Mouse (Mus musculus) heart, postnatal 0 days (tissue): ENCODE measurements around the gene Serpinb6d. TPM values are rescaled to one million over a fixed set of nuclear protein-coding genes. Genes with fewer than 3 reads are reported as not detected.

Experiments used
- ATAC-seq: fragments of 200-750 bp; cut with Nextera tagmentation; 2 replicates; pipeline ENCODE4 v1.8.0; 2017; ENCODE audit warnings: low read depth, moderate number of reproducible peaks, moderate library complexity; ENCODE audit not compliant: insufficient read depth
- DNase-seq: peaks from one replicate; pipeline ENCODE4 v3.0.0-alpha.2; 2016; ENCODE audit warnings: low spot score
- H3K27ac ChIP-seq: fragments of 300-500 bp; sonication (generic); 2 replicates; pipeline ENCODE4 v1.5.1; 2014; ENCODE audit warnings: low read depth, mild to moderate bottlenecking
- H3K27me3 ChIP-seq: fragments of 300-500 bp; sonication (generic); 2 replicates; pipeline ENCODE4 v1.6.1; 2014; ENCODE audit warnings: low read length, mixed read lengths; ENCODE audit not compliant: control insufficient read depth, insufficient read depth
- H3K36me3 ChIP-seq: fragments of 300-500 bp; sonication (generic); replicated peaks from 2 replicates; pipeline ENCODE4 v1.6.1; 2014; ENCODE audit warnings: low read length, mixed read lengths; ENCODE audit not compliant: control insufficient read depth, insufficient read depth
- H3K4me1 ChIP-seq: fragments of 300-500 bp; sonication (generic); 2 replicates; pipeline ENCODE4 v1.6.1; 2014; ENCODE audit warnings: antibody characterized with exemption; ENCODE audit not compliant: control insufficient read depth, insufficient read depth
- H3K4me2 ChIP-seq: fragments of 300-500 bp; sonication (generic); 2 replicates; pipeline ENCODE4 v1.6.1; 2014; ENCODE audit warnings: low read depth, mild to moderate bottlenecking, low read length, moderate library complexity
- H3K4me3 ChIP-seq: fragments of 300-500 bp; sonication (generic); 2 replicates; pipeline ENCODE4 v1.5.1; 2014; ENCODE audit warnings: low read depth, low read length
- H3K9ac ChIP-seq: fragments of 300-500 bp; sonication (generic); replicated peaks from 2 replicates; pipeline ENCODE4 v1.6.1; 2014; ENCODE audit warnings: low read depth, low read length, mixed read lengths
- H3K9me3 ChIP-seq: fragments of 300-500 bp; sonication (generic); replicated peaks from 2 replicates; pipeline ENCODE4 v1.6.1; 2016; ENCODE audit warnings: low read length; ENCODE audit not compliant: control insufficient read depth
- CTCF ChIP-seq: IDR thresholded peaks from 2 replicates; pipeline ENCODE4 v1.5.1; 2016; ENCODE audit warnings: antibody characterized with exemption, control low read depth, low read depth
- EP300 ChIP-seq: IDR thresholded peaks from 2 replicates; pipeline ENCODE4 v1.6.1; 2016; ENCODE audit warnings: antibody characterized with exemption, low read depth
- WGBS: fragments of 180-500 bp; shearing (Covaris S2); extraction: QIAGEN DNeasy Blood & Tissue Kit; methylation state at CpG from one replicate; pipeline ENCODE4 v1.1.7; 2014; 5-methylcytosine and 5-hydroxymethylcytosine counted together
- polyA plus RNA-seq: library from polyadenylated mRNA; unstranded; fragments of >200 nt; fragmentation: Nextera tagmentation; extraction: Ambion mirVana; gene quantifications from 2 replicates; pipeline ENCODE4 v1.2.1, GENCODE M21; 2015
- total RNA-seq: library from RNA; depleted of rRNA; stranded (reverse); fragments of >200 nt; gene quantifications from 2 replicates; pipeline ENCODE4 v1.2.3, GENCODE M21; 2014; ENCODE audit warnings: low replicate concordance; rRNA removed

Gene Serpinb6d
- total RNA-seq (not detected in 2 replicates), polyA plus RNA-seq (not detected in 2 replicates)

DNA sequence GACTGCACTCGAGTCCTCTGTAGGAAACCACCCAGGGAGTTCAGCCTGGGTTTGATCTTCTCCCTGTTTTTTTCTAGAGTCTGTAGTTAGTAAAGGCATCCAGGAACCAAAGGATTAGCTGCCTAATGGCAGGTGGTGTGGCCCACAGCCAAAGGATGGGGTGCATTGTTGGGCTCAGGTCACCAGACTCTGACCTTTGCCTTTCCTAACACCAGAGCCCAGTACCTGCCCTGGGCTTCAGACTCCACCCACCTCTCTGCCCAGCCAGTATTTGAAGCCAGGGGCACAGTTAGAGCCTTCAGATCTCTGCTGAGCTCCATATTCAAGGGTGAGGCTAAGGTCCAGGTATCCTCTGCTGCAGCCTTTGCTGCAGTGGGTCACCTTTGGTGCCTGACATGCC, at the start of gene Serpinb6d:
Gene Serpinb6d, plus strand, starts transcription at position 301 of the 400 bp plus-strand sequence.
- Histone ChIP-seq H3K27ac (no peak within 1 kb of the TSS), H3K4me3 (no peak within 1 kb of the TSS), H3K36me3 (no peaks in the 10 kb centered on the region), H3K4me1 (no peaks in the 10 kb centered on the region), H3K4me2 (no peak within 1 kb of the TSS), H3K9me3 (no peaks in the 10 kb centered on the region; the same call in 1 of the 2 replicates), H3K9ac (no peak within 1 kb of the TSS), H3K27me3 (no peaks in the 10 kb centered on the region)
- DNase-seq, result no peak
- 44% methylated on average over 1 of the region's 1 CpGs for WGBS
- TF ChIP-seq EP300 (no peak), CTCF (no peak)
- ATAC-seq, result no peak

DNA sequence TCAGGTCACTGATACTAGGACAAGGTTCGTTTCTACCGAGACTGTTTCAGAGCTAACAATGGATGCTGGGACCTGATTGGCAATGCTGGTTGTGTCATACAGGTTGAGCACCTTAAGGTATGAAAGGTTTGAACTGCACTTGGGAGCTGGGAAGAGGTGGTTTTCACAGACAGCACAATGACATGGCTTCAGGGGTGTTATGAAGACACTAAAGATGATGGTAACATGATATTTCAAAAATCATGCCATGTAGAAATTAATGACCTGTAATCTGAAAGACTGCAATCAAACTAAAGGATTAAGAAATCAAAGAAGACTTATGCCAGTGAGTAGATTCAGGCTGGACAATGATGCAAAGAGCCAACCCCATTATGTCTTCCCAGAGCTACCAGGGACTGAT, 38.3 kb upstream of the Serpinb6d start:
- Histone ChIP-seq H3K27ac (no peak overlapping the region), H3K4me2 (no peak overlapping the region), H3K4me1 (no peaks in the 10 kb centered on the region), H3K27me3 (no peaks in the 10 kb centered on the region), H3K36me3 (no peaks in the 10 kb centered on the region), H3K9me3 (peaks cover 6% of the 10 kb centered on the region; the same call in 1 of the 2 replicates), H3K9ac (no peak overlapping the region), H3K4me3 (no peak overlapping the region)
- ATAC-seq, result no peak
- TF ChIP-seq CTCF (no peak), EP300 (no peak)
- DNase-seq, result no peak
- WGBS, result 81% methylated on average over 2 of the region's 2 CpGs

GRCm38 (mm10) chr13:33642540-33642939, 18.7 kb upstream of the Serpinb6d start:
- TF ChIP-seq CTCF (no peak), EP300 (no peak)
- WGBS, result 52% methylated on average over 2 of the region's 2 CpGs

GRCm38 (mm10) chr13:33662550-33662949, 1.3 kb downstream of the Serpinb6d start:
- Histone ChIP-seq H3K9me3 (no peaks in the 10 kb centered on the region; the same call in 1 of the 2 replicates), H3K9ac (no peak overlapping the region), H3K27ac (no peak overlapping the region), H3K36me3 (no peaks in the 10 kb centered on the region), H3K4me1 (no peaks in the 10 kb centered on the region), H3K4me2 (no peak overlapping the region), H3K4me3 (no peak overlapping the region), H3K27me3 (no peaks in the 10 kb centered on the region)
- TF ChIP-seq CTCF (no peak), EP300 (no peak)
- DNase-seq (no peak), ATAC-seq (no peak)

More at GRCm38 (mm10) chr13:33642540-33642939, 18.7 kb upstream of the Serpinb6d start:
- DNase-seq, result no peak
- no peak overlapping the region for H3K4me3 ChIP-seq
- no peaks in the 10 kb centered on the region for H3K27me3 ChIP-seq
- ATAC-seq, result no peak
- H3K9me3 ChIP-seq, result peaks cover 2% of the 10 kb centered on the region; the same call in 1 of the 2 replicates
- no peaks in the 10 kb centered on the region for H3K36me3 ChIP-seq
- H3K9ac ChIP-seq, result no peak overlapping the region
- H3K4me2 ChIP-seq, result no peak overlapping the region
- no peaks in the 10 kb centered on the region for H3K4me1 ChIP-seq
- no peak overlapping the region for H3K27ac ChIP-seq

DNA sequence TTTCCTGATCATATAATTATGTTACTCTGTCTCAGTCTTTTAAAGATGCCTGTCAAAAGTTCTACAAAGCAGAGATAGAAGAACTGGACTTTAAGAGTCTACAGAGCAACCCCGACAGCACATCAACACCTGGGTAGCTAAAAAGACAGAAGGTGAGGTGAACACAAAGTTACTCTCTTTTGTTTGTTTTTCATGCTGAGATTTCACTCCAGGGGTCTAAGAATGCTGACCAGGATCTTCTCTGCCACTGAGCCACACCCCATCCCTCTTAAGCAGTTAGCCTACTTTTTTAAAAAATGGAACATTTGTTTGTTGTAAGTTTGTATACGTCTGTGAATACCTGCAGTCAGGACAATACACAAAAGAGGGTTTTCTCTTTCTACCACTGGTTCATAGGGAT, 59.1 kb downstream of the Serpinb6d start:
- no peaks in the 10 kb centered on the region for H3K9me3 ChIP-seq
- H3K36me3 ChIP-seq, result no peaks in the 10 kb centered on the region
- no peak overlapping the region for H3K27ac ChIP-seq
- 45% methylated on average over 2 of the region's 2 CpGs for WGBS
- TF ChIP-seq CTCF, result no peak
- TF ChIP-seq EP300, result no peak
- no peak for DNase-seq
- no peak overlapping the region for H3K4me3 ChIP-seq
- H3K4me1 ChIP-seq, result no peaks in the 10 kb centered on the region
- ATAC-seq, result no peak
- no peak overlapping the region for H3K9ac ChIP-seq
- no peaks in the 10 kb centered on the region for H3K27me3 ChIP-seq
- no peak overlapping the region for H3K4me2 ChIP-seq

Other genes starting within 250 kb of the Serpinb6d start
- not detected in 2 replicates for gene Serpinb9g, start 176.6 kb upstream of the Serpinb6d start, total RNA-seq
- not detected in 2 replicates for gene Serpinb9g, start 176.6 kb upstream of the Serpinb6d start, polyA plus RNA-seq
- not detected in 2 replicates for gene Serpinb6e, start 182.0 kb downstream of the Serpinb6d start, total RNA-seq
- gene Serpinb6e, start 182.0 kb downstream of the Serpinb6d start, polyA plus RNA-seq, result not detected in 2 replicates
- not detected in 2 replicates for gene Serpinb6c, start 244.3 kb downstream of the Serpinb6d start, total RNA-seq
- gene Serpinb6c, start 244.3 kb downstream of the Serpinb6d start, polyA plus RNA-seq, result not detected in 2 replicates